Mouse (Mus musculus) limb, embryonic 10.5 days (tissue): ENCODE results near the gene Rpl26. TPM values are rescaled to one million over a fixed set of nuclear protein-coding genes. Genes with fewer than 3 reads are reported as not detected.

Experiments used
- DNase-seq: peaks from one replicate; pipeline ENCODE4 v3.0.0-alpha.2; 2017; ENCODE audit warnings: low spot score
- H3K27ac ChIP-seq: fragments of 300-500 bp; sonication (generic); 2 replicates; pipeline ENCODE4 v1.5.1; 2016; ENCODE audit warnings: mild to moderate bottlenecking
- H3K27me3 ChIP-seq: fragments of 300-500 bp; sonication (generic); 2 replicates; pipeline ENCODE4 v1.6.1; 2016; ENCODE audit warnings: low read depth, mild to moderate bottlenecking; ENCODE audit not compliant: poor library complexity, severe bottlenecking
- H3K36me3 ChIP-seq: fragments of 300-500 bp; sonication (generic); 2 replicates; pipeline ENCODE4 v1.6.1; 2016; ENCODE audit warnings: mild to moderate bottlenecking, moderate library complexity
- H3K4me1 ChIP-seq: fragments of 300-500 bp; sonication (generic); 2 replicates; pipeline ENCODE4 v1.6.1; 2016
- H3K4me3 ChIP-seq: fragments of 300-500 bp; sonication (generic); 2 replicates; pipeline ENCODE4 v1.5.1; 2016; ENCODE audit warnings: mild to moderate bottlenecking, moderate library complexity
- H3K9me3 ChIP-seq: fragments of 300-500 bp; sonication (generic); replicated peaks from 2 replicates; pipeline ENCODE4 v1.6.1; 2016; ENCODE audit warnings: mild to moderate bottlenecking
- WGBS: fragments of 180-500 bp; shearing (Covaris S2); methylation state at CpG from one replicate; pipeline ENCODE4 v1.1.7; 2016; 5-methylcytosine and 5-hydroxymethylcytosine counted together
- polyA plus RNA-seq: library from polyadenylated mRNA; unstranded; fragments of >200 nt; fragmentation: Nextera tagmentation; extraction: Ambion mirVana; gene quantifications from 2 replicates; pipeline ENCODE4 v1.2.1, GENCODE M21; 2016

The Rpl26 gene
- polyA plus RNA-seq, 1 experiment from 2014 or later: 1,058 TPM

- 52% methylated on average over 6 of the region's 6 CpGs for WGBS
- Histone ChIP-seq H3K9me3 (no peaks in the 10 kb centered on the region), H3K27ac (no peak within 1 kb of the TSS), H3K4me1 (peaks cover 8% of the 10 kb centered on the region), H3K36me3 (no peaks in the 10 kb centered on the region), H3K4me3 (no peak within 1 kb of the TSS), H3K27me3 (no peaks in the 10 kb centered on the region)
- no peak for DNase-seq
These were observed 29.6 kb upstream of the Rpl26 start, which contains the start of gene Ndel1 for GRCm38 (mm10) chr11:68871748-68872147. Gene Ndel1, minus strand, starts transcription at chr11:68871858.

DNA sequence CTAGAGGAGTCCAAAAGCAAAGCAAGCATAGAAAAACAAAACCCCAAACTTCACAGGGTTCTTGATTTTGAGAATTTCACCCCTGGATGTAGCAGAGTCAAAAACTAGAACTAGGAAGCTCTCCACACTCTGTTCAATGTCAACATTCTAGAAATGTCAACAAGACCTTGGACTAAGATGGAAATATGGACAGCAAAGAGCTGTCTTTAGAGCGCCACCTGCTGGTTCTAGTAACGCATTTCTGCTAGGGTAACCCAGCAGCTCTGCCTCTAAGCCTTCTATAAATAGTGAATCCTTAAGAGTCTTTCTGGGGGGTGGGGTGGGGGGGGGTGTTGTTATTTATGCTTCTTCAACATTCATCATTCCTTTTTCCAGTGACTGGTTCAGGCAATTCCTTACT lies 26.5 kb upstream of the Rpl26 start:
- WGBS: 0% methylated on average over 2 of the region's 2 CpGs

DNA sequence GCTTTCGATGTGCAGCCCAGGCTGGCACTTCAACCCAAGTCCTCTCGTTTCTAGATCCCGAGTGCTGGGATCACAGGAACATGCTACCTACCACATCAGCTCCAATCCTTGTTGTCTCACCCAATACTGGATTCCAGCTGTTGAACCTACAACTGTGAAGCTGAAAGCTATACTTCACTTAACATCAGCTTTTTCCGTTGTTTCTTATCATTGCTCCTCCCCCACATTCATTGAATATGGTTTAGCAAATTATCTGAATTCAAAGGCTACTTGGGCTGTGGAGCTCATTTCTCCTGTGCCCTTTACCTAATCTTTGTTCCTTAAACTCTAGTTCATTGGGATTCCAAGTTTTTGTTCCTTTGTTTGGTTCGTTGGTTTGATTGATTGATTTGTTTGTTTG lies 22.6 kb upstream of the Rpl26 start:
- 88% methylated on average over 5 of the region's 5 CpGs for WGBS
- H3K27ac ChIP-seq: no peak overlapping the region
- no peak overlapping the region for H3K4me3 ChIP-seq
- no peaks in the 10 kb centered on the region for H3K9me3 ChIP-seq
- peaks cover 4% of the 10 kb centered on the region; the same call in 1 of the 2 replicates for H3K27me3 ChIP-seq
- H3K4me1 ChIP-seq: peaks cover 3% of the 10 kb centered on the region; the same call in 1 of the 2 replicates
- no peak for DNase-seq
- H3K36me3 ChIP-seq: no peaks in the 10 kb centered on the region

More for the DNA sequence above, 26.5 kb upstream of the Rpl26 start:
- H3K27ac ChIP-seq: no peak overlapping the region
- DNase-seq: peak; percentile 72
- H3K9me3 ChIP-seq: no peaks in the 10 kb centered on the region
- H3K36me3 ChIP-seq: no peaks in the 10 kb centered on the region
- H3K27me3 ChIP-seq: no peaks in the 10 kb centered on the region
- no peak overlapping the region for H3K4me3 ChIP-seq
- peaks cover 8% of the 10 kb centered on the region for H3K4me1 ChIP-seq

GRCm38 (mm10) chr11:68882107-68882506 lies 19.3 kb upstream of the Rpl26 start:
- H3K4me3 ChIP-seq: no peak overlapping the region
- peaks cover 3% of the 10 kb centered on the region; the same call in 1 of the 2 replicates for H3K4me1 ChIP-seq
- H3K27ac ChIP-seq: no peak overlapping the region
- no peaks in the 10 kb centered on the region for H3K9me3 ChIP-seq
- peaks cover 4% of the 10 kb centered on the region; the same call in 1 of the 2 replicates for H3K27me3 ChIP-seq
- no peaks in the 10 kb centered on the region for H3K36me3 ChIP-seq
- DNase-seq: no peak
- 28% methylated on average over 14 of the region's 14 CpGs for WGBS

DNA sequence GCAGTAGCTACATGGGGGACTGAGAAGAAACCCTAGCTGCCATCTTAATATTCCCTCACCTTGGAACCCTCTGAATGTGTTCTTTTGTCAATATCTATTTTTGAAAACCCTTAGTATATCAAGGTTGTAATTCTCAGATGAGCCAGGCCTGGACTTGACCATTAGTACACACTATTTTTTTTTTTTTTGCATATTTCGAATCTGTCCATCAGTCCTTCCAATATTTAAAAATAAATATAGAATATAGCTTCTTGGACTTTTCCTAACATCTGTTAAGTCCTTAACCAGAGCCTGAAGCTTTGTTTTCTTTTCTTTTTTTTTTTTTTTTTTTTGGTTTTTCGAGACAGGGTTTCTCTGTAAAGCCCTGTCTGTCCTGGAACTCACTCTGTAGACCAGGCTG lies 17.5 kb upstream of the Rpl26 start:
- Histone ChIP-seq H3K9me3 (no peaks in the 10 kb centered on the region), H3K4me1 (peaks cover 7% of the 10 kb centered on the region), H3K27ac (no peak overlapping the region), H3K36me3 (no peaks in the 10 kb centered on the region), H3K27me3 (peaks cover 4% of the 10 kb centered on the region; the same call in 1 of the 2 replicates), H3K4me3 (no peak overlapping the region)
- 80% methylated on average over 2 of the region's 2 CpGs for WGBS
- DNase-seq: no peak

GRCm38 (mm10) chr11:68884368-68884767 lies 17.0 kb upstream of the Rpl26 start:
- H3K4me1 ChIP-seq: peaks cover 7% of the 10 kb centered on the region
- no peak overlapping the region for H3K4me3 ChIP-seq
- H3K27me3 ChIP-seq: peaks cover 4% of the 10 kb centered on the region; the same call in 1 of the 2 replicates
- WGBS: 77% methylated on average over 5 of the region's 5 CpGs
- H3K9me3 ChIP-seq: no peaks in the 10 kb centered on the region
- DNase-seq: no peak
- H3K27ac ChIP-seq: no peak overlapping the region
- H3K36me3 ChIP-seq: no peaks in the 10 kb centered on the region

GRCm38 (mm10) chr11:68886091-68886490 lies 15.3 kb upstream of the Rpl26 start:
- Histone ChIP-seq H3K9me3 (no peaks in the 10 kb centered on the region), H3K4me3 (no peak overlapping the region), H3K4me1 (peaks cover 7% of the 10 kb centered on the region), H3K27ac (no peak overlapping the region), H3K36me3 (no peaks in the 10 kb centered on the region), H3K27me3 (peaks cover 4% of the 10 kb centered on the region; the same call in 1 of the 2 replicates)
- DNase-seq: no peak
- WGBS: 77% methylated on average over 5 of the region's 5 CpGs

- H3K27ac ChIP-seq: no peak within 1 kb of the TSS
These were observed 13.1 kb upstream of the Rpl26 start, which contains the start of gene Rnf222 for GRCm38 (mm10) chr11:68888253-68888652. Gene Rnf222, plus strand, starts transcription at chr11:68888553.

GRCm38 (mm10) chr11:68888653-68889052 lies 12.7 kb upstream of the Rpl26 start:
- no peak overlapping the region for H3K4me3 ChIP-seq
- 73% methylated on average over 2 of the region's 2 CpGs for WGBS

More at GRCm38 (mm10) chr11:68888253-68888652, 13.1 kb upstream of the Rpl26 start, which contains the start of gene Rnf222:
- WGBS: 37% methylated on average over 6 of the region's 6 CpGs
- no peak for DNase-seq
- H3K27me3 ChIP-seq: 0 out of 2 replicates have a peak, but pooled peaks cover 6% of the 10 kb centered on the region
- no peak within 1 kb of the TSS for H3K4me3 ChIP-seq
- no peaks in the 10 kb centered on the region for H3K36me3 ChIP-seq
- no peaks in the 10 kb centered on the region for H3K9me3 ChIP-seq
- H3K4me1 ChIP-seq: peaks cover 12% of the 10 kb centered on the region

GRCm38 (mm10) chr11:68890625-68891024 lies 10.8 kb upstream of the Rpl26 start:
- H3K4me1 ChIP-seq: peaks cover 12% of the 10 kb centered on the region
- H3K9me3 ChIP-seq: no peaks in the 10 kb centered on the region
- no peak overlapping the region for H3K27ac ChIP-seq
- 0 out of 2 replicates have a peak, but pooled peaks cover 6% of the 10 kb centered on the region for H3K27me3 ChIP-seq
- H3K4me3 ChIP-seq: no peak overlapping the region
- 52% methylated on average over 2 of the region's 2 CpGs for WGBS
- DNase-seq: no peak
- H3K36me3 ChIP-seq: no peaks in the 10 kb centered on the region

More at GRCm38 (mm10) chr11:68888653-68889052, 12.7 kb upstream of the Rpl26 start:
- Histone ChIP-seq H3K36me3 (no peaks in the 10 kb centered on the region), H3K4me1 (peaks cover 12% of the 10 kb centered on the region), H3K27ac (no peak overlapping the region), H3K27me3 (0 out of 2 replicates have a peak, but pooled peaks cover 6% of the 10 kb centered on the region), H3K9me3 (no peaks in the 10 kb centered on the region)
- DNase-seq: no peak

- Histone ChIP-seq H3K4me1 (peaks cover 12% of the 10 kb centered on the region), H3K4me3 (no peak overlapping the region), H3K27ac (no peak overlapping the region), H3K9me3 (no peaks in the 10 kb centered on the region), H3K27me3 (0 out of 2 replicates have a peak, but pooled peaks cover 6% of the 10 kb centered on the region), H3K36me3 (no peaks in the 10 kb centered on the region)
- DNase-seq: no peak
- WGBS: 88% methylated on average over 5 of the region's 5 CpGs
These were observed 9.6 kb upstream of the Rpl26 start for GRCm38 (mm10) chr11:68891823-68892222.

- DNase-seq: no peak
- no peaks in the 10 kb centered on the region for H3K36me3 ChIP-seq
- no peak overlapping the region for H3K27ac ChIP-seq
- peaks cover 12% of the 10 kb centered on the region for H3K4me1 ChIP-seq
- 0 out of 2 replicates have a peak, but pooled peaks cover 6% of the 10 kb centered on the region for H3K27me3 ChIP-seq
- WGBS: 77% methylated on average over 15 of the region's 15 CpGs
- H3K4me3 ChIP-seq: no peak overlapping the region
- no peaks in the 10 kb centered on the region for H3K9me3 ChIP-seq
These were observed 9.1 kb upstream of the Rpl26 start for GRCm38 (mm10) chr11:68892233-68892832.

GRCm38 (mm10) chr11:68893911-68894464 lies 7.4 kb upstream of the Rpl26 start:
- Histone ChIP-seq H3K4me3 (no peak overlapping the region), H3K27ac (no peak overlapping the region), H3K4me1 (peaks cover 7% of the 10 kb centered on the region), H3K9me3 (no peaks in the 10 kb centered on the region), H3K36me3 (no peaks in the 10 kb centered on the region), H3K27me3 (0 out of 2 replicates have a peak, but pooled peaks cover 6% of the 10 kb centered on the region)
- DNase-seq: no peak
- 75% methylated on average over 12 of the region's 12 CpGs for WGBS
